Mouse (Mus musculus): Measurements from ENCODE around the gene Ankle1.
"Not testable (repeated sequence)": the region's sequence is repeated elsewhere in the genome, so short reads cannot be mapped to it uniquely, and the experiment has no call there.

Gene Ankle1

DNA sequence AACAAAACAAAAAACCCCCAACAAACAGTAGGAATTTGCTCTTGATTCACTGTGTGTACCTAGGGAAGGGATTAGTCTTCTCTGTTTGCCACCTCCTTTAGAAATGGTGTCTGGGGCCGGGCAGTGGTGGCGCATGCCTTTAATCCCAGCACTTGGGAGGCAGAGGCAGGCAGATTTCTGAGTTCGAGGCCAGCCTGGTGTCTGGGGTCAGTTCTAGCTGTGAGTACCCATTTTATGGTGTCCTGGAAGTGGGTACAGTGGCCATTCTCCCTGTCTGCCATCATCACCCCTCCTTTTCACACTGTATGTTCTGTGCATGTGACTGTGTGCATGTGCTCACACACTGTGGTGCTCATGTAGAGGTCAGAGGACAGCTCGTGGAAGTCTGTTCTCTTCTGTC lies 2.4 kb downstream of the Ankle1 start:
- DNase-seq, result no peak

DNA sequence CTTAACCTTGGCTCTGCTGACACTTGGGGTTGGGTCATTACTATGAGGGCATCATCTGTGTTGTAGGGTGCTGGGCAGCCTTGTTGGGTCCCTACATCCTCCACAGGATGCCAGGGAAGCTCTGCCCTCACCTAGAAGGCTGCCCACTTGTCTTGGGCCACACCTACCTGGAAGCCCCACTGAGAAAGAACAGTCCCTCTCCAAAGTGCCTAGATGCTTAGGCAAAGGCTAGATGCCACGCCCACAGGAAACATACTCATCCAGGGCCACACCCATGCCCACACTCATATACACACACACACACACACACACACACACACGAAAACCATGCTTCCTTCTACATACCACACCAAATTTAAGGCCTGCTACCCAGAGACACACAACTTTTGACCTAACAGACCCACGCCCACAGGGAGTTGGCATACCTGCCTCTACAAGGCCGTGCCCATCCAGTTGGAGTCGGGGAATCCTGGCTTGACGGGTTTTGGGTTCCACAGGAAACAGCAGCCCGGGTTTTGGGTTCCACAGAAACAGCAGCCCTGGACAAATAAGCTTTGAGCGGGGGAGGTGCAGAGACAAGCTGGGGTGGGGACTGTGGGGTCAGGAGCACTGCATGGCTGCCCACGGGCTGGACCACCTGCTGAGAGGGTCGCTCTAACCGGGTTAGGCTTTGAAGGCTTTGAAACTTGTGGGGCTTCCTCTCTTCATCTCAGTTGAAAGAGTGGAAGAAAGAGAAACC lies 5.9 kb downstream of the Ankle1 start:
- DNase-seq, result no peak

DNA sequence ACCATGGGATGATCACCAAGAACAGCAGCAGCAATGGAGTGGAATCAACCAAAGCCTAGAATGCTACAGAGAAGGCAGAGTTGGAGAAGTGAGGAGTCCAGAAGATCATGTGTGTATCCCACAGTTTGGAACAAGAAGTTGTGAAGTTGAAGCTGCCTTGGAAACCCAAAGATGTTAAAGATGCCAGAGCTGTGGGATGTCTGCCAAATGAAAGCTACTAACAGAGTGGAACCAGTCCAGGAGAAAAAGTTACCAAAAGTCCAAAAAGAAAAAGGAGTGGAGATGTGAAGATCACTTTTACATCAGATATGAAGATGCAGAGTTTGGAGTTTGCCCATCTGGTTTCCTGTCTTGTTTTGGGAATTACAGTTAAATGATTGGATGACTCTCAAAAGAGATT lies 16.3 kb downstream of the Ankle1 start:
- DNase-seq, result no peak

DNA sequence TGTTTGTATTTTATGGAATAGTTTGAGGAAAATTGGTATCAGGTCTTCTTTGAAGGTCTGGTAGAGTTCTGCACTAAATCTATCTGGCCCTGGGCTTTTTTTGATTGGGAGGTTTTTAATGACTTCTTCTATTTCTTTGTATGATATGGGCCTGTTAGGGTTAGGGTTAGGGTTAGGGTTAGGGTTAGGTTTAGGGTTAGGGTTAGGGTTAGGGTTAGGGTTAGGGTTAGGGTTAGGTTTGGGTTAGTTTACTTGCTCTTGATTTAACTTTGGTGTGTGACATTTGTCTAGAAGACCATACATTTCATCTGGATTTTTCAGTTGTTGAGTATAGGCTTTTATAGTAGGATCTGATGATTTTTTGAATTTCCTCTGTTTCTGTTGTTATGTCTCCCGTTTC lies 27.1 kb downstream of the Ankle1 start:
- not testable (repeated sequence) for DNase-seq

DNA sequence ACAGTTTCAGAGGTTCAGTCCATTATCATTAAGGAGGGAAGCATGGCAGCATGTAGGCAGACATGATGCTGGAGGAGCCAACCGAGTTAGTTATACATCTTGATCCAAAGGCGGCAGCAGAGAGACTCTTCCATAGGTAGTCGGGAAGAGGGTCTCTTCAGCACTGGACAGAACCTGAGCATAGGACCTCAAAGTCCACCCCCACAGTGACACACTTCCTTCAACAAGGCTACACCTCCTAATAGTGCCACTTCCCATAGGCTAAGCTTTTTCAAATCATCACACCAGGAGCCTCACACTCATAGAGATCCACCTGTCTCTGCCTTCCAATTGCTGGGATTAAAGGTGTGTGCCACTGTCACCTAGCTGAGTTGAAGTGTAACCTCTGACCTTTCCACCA lies 31.2 kb downstream of the Ankle1 start:
- DNase-seq, result no peak

DNA sequence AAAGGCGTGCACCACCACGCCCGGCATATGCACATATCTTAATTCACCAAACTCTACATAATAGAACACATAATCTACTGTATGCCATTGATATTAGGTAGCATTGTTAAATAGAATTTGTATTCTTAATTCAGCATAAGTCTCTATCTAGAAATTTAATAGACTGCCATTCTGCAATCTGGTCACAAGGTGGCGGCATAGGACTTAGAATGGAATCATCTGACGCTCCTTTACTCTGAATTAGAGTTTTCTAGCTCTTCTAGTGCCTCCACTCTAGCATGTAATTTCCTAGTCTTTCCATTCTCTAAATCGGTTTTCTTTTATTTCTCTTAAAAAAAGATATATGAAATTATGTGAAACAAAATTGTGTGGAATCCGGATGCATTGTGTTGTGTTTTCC lies 35.6 kb downstream of the Ankle1 start:
- DNase-seq, result peak; percentile 49

DNA sequence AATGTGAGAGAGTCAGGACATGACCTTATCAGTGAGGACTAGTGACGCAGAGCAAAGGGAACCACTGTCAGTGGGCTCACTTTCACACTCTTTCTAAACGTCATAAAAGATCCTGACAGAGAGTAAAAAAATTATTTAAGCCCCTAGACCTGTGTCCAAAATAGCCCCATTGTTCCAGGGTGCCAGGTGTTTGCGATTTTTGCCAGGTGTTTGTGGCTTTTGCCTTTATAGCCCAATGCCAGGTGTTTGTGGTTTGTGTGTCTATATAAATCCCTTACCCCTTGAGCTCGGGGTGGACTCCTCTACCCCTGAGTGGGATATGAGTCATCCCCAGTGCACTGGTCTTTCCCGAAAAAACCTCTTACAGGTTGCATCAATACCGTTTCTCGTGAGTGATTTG lies 39.3 kb downstream of the Ankle1 start:
- DNase-seq, result no peak

DNA sequence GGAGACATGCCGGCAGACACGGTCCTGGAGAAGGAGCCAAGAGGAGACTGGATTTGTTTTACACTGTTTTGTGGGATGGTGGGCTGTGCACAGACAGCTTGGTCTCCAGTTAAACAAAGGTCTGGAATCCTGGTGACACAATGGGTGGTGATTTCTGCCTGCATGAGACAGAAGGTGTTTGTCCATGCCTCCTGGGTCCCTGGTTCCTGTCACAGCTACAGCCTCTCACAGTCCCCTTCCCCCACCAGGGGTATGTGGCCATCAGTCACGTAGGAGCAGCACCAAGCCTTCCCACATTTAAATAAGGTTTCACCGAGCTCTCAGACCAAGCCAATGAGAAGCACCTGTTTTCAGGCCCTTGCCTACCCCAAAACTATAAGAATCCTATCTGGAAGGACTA lies 45.5 kb downstream of the Ankle1 start:
- no peak for DNase-seq

DNA sequence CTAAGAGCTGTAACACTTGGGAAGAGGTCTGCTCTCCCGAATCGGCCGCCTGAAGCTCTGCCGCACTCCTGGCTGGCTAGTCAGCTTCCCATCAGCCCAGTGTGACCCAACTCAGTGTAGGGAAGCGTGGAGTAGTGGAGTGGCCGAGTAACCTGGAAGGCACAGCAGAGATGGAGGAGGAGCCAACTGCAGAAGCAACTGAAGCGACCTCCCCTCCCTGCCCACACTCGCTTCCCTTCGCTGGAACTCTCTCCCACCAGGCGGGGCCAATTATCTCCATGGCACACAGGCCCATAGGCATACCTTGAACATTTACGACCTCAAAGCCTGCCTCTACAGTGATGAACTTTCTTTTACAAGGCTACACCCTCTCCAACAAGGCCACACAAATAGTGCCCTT lies 46.0 kb downstream of the Ankle1 start:
- no peak for DNase-seq

DNA sequence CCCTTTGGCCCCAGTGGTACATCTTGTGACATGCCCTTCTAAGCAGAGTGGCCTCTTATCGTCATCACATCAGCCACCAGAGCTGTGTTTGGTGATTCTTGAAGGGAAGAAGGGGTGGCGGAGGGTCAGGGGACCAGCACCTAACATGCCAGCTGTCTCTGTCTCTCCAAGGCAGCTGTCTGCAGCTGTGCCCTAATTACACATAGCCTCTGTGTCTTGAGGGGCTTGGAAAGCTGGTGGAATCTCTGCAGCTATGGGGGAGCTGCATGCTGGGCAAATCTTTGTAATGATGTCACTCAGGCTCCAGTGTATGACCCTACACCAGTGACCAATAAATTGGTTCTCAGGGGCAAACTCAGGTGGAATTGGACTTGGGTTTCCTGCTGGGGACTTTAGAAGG lies 46.9 kb downstream of the Ankle1 start:
- DNase-seq, result no peak

DNA sequence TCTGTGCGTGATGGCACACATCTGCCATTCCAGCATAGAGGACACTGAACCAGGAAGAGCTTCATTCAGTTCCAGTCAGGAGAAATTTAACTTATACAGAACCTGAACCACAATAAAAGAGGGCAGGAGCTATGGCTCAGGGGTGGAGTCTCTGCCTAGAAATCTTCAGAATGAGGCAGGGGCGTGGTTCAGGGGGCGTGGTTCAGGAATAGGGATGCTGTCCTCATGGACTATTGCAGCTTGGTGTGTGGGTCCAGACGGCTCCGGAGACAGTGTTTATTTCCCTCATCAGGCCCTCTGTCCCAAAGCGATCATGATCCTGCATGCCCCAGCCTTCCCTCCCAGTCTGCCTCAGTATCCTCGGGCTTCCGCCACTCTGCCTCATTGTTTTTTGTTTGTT lies 48.9 kb downstream of the Ankle1 start:
- no peak for DNase-seq

DNA sequence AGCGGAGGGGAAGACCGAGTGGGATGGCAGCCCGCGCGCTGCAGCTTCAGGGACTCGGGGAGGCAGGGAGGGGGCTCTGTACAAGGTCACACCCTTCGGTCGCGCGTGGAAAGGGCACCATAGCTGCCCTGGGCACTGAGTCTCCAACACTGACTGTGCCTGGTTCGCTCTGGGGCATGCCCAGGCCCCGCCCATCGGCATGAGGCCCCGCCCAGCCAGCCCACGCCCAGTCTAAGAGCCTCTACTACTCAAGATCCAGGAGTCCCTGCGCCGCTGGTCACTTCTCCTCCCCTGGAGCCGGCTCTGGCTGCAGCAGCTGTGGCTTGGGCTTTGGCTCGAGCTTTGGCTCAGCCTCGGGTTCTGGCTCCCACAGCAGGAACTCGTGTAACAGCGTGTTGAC lies 51.1 kb downstream of the Ankle1 start:
- peak; percentile 76 for DNase-seq

DNA sequence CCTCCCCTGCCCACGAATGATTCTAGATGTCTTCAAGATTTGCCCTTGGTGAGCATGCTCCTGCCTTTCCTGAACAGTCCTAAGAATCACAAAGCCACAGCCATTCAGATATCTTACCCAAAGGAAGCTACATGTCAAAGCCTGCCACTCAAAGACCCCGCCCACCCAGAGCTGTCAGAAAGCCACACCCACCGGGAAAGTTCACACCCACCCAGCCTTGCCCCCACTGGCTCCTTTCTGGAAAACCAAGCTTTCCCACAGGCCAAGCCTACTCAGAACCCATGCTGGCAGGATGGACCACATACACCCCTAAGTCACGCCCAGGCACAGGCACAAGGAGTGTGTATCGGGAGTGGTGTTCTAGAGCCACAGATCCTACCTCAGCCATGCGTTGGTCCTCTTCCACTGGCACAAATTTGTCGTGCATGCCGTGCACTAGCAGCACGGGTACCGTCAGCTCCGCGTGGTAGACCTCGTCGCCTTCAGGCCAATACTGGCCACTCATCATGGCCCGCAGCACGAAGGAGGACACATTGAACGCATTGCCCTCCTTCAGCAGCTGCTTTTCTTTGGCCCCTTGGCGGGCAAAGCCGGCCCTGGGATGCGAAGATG lies 52.0 kb downstream of the Ankle1 start:
- no peak for DNase-seq
